13 mouse cellular contexts compared by ENCODE assay signal in the genomic region with DNA sequence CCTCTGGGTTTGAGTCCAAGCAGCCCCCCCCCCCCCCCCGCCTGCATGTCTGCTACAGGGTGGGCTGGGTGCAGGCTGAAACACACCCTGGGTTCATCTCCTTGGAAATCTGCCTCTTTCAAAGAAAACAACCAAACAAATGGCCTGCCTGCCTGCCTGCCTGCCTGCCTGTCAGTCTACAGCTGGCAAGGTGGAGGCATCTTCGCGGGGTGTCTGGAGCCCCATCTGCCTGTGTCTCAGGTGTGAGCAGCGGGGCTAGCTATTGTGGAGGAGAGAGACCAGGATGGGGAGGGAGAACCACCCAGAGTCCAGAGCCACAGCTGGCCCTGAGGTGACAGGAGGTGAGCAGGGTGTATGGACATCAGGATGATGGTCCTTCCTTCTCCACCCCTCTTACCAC. TPM values are rescaled to one million over a fixed set of nuclear protein-coding genes. Genes with fewer than 3 reads are reported as not detected.
DNase-seq lines count a peak whose midpoint lies in the region; ATAC-seq and TF ChIP-seq lines count a peak whose summit lies in the region.
"Had no signal": no experiment of that assay in that cellular context is flagged by ENCODE, and none has a peak within 500 bp of the region (broad histone marks: within the 10 kb centered on the region; RNA-seq: fewer than 3 reads in every experiment).

No protein-coding gene starts in this region.

- no peaks in the 10 kb centered on the region for H3K27me3 ChIP-seq in heart, embryonic 10.5 days (ENCODE audit: insufficient read depth, poor library complexity, severe bottlenecking)
- H3K27me3 ChIP-seq in megakaryocyte, embryonic 14.5 days (replicated peaks), result no peaks in the 10 kb centered on the region
- H3K27me3 ChIP-seq in forebrain, embryonic 16.5 days (replicated peaks; ENCODE audit: control insufficient read depth, insufficient read depth, low read length), result no peaks in the 10 kb centered on the region
- H3K27me3 ChIP-seq: liver, embryonic 12.5 days had no signal

- no peaks in the 10 kb centered on the region for H3K9me3 ChIP-seq in heart, embryonic 10.5 days
- no peaks in the 10 kb centered on the region for H3K9me3 ChIP-seq in megakaryocyte, embryonic 14.5 days
- H3K9me3 ChIP-seq in forebrain, embryonic 16.5 days (ENCODE audit: control insufficient read depth, low read length), result no peaks in the 10 kb centered on the region
- H3K9me3 ChIP-seq: liver, embryonic 12.5 days had no signal

- peaks cover 35% of the 10 kb centered on the region for H3K36me3 ChIP-seq in heart, embryonic 10.5 days
- peaks cover 100% of the 10 kb centered on the region for H3K36me3 ChIP-seq in megakaryocyte, embryonic 14.5 days (replicated peaks; ENCODE audit: low read length)
- H3K36me3 ChIP-seq in forebrain, embryonic 16.5 days (ENCODE audit: control insufficient read depth, insufficient read depth), result no peaks in the 10 kb centered on the region

- no peak overlapping the region for H3K9ac ChIP-seq in forebrain, embryonic 16.5 days (replicated peaks; ENCODE audit: low read depth, low read length)
- H3K9ac ChIP-seq: liver, embryonic 12.5 days had no signal

- no peak for DNase-seq in heart, embryonic 10.5 days (ENCODE audit: low spot score)
- DNase-seq in heart, adult 8-10 months (ENCODE audit: low spot score), result no peak
- DNase-seq in brain, embryonic 14.5 days (ENCODE audit: low read depth), result peak; percentile 61
- no peak for DNase-seq in ovary, postnatal 10 days (ENCODE audit: low spot score)
- no peak for DNase-seq in testis, postnatal 10 days (ENCODE audit: low spot score)
- DNase-seq: adrenal gland, postnatal 25 days; heart, adult 11 months; kidney, adult 9 months had no signal

- TF ChIP-seq POLR2A in brain, embryonic 14.5 days (IDR thresholded peaks at IDR 0.05; ENCODE audit: borderline replicate concordance, extremely low read depth, insufficient read depth, insufficient read length, poor library complexity, severe bottlenecking), result no peak

- no peak overlapping the region for H3K4me3 ChIP-seq in heart, embryonic 10.5 days
- peak overlapping the region; percentile 72 for H3K4me3 ChIP-seq in megakaryocyte, embryonic 14.5 days (replicated peaks)
- no peak overlapping the region for H3K4me3 ChIP-seq in forebrain, embryonic 16.5 days (replicated peaks; ENCODE audit: low read length)
- H3K4me3 ChIP-seq: erythroblast, embryonic 14.5 days; liver, embryonic 12.5 days had no signal

- no peak for ATAC-seq in megakaryocyte, adult 5-6 weeks (ENCODE audit: poor library complexity, severe bottlenecking)
- ATAC-seq in forebrain, embryonic 16.5 days, result no peak
- ATAC-seq: liver, embryonic 12.5 days had no signal

- peak overlapping the region; percentile 86; the same call in 1 of the 2 replicates for H3K27ac ChIP-seq in heart, embryonic 10.5 days
- peak overlapping the region; percentile 78 for H3K27ac ChIP-seq in forebrain, embryonic 16.5 days (ENCODE audit: low read length)
- H3K27ac ChIP-seq: liver, embryonic 12.5 days had no signal

- no peak overlapping the region for H3K4me2 ChIP-seq in forebrain, embryonic 16.5 days (ENCODE audit: low read length)
- H3K4me2 ChIP-seq: liver, embryonic 12.5 days had no signal

- no peak for TF ChIP-seq CTCF in brain, embryonic 14.5 days (IDR thresholded peaks at IDR 0.05; ENCODE audit: borderline replicate concordance, extremely low read depth, insufficient read depth, insufficient read length)

- H3K4me1 ChIP-seq in heart, embryonic 10.5 days, result peaks cover 100% of the 10 kb centered on the region
- H3K4me1 ChIP-seq in megakaryocyte, embryonic 14.5 days, result peaks cover 100% of the 10 kb centered on the region
- H3K4me1 ChIP-seq in forebrain, embryonic 16.5 days (replicated peaks; ENCODE audit: control insufficient read depth, insufficient read depth, low read length), result peaks cover 88% of the 10 kb centered on the region

- WGBS in heart, embryonic 10.5 days, result 64% methylated on average over 4 of the region's 4 CpGs
- WGBS in forebrain, embryonic 16.5 days, result 54% methylated on average over 4 of the region's 4 CpGs

RNA-seq across cellular contexts. Expression of gene Gins2, which starts 30.9 kb away (rescaled TPM):
- polyA plus RNA-seq in heart, embryonic 10.5 days (2016; fragmentation: Nextera tagmentation; extraction: Ambion mirVana), result 106 and 125 TPM in 2 replicates
- total RNA-seq in heart, adult 8-10 months (2022), result 1 to 10 TPM in 3 of 4 experiments, under 1 TPM in 1; 0.98 to 1.7 (median 1.7) TPM
- polyA plus RNA-seq in megakaryocyte, embryonic 14.5 days (2012; ENCODE audit: insufficient read depth, low replicate concordance), result 8.3 and 35.4 TPM in 2 replicates
- total RNA-seq in megakaryocyte, adult 5-6 weeks (2015), result 28.3 and 31.8 TPM in 2 replicates
- 23.2 and 28.9 TPM in 2 replicates for total RNA-seq in megakaryocyte, adult 5-6 weeks (2017)
- polyA plus RNA-seq in brain, embryonic 14.5 days (2012; rRNA removed), result 22.9 and 37.8 TPM in 2 replicates
- 23.1 and 24.3 TPM in 2 replicates for polyA plus RNA-seq in forebrain, embryonic 16.5 days (2015; fragmentation: Nextera tagmentation; extraction: Ambion mirVana)
